Mouse (Mus musculus): ENCODE measurements around the gene Atp6v1g3. TPM values are rescaled to one million over a fixed set of nuclear protein-coding genes. Genes with fewer than 3 reads are reported as not detected.

Atp6v1g3 gene
- polyA plus RNA-seq, 1 experiment from 2014 or later = 0.24 TPM

DNA sequence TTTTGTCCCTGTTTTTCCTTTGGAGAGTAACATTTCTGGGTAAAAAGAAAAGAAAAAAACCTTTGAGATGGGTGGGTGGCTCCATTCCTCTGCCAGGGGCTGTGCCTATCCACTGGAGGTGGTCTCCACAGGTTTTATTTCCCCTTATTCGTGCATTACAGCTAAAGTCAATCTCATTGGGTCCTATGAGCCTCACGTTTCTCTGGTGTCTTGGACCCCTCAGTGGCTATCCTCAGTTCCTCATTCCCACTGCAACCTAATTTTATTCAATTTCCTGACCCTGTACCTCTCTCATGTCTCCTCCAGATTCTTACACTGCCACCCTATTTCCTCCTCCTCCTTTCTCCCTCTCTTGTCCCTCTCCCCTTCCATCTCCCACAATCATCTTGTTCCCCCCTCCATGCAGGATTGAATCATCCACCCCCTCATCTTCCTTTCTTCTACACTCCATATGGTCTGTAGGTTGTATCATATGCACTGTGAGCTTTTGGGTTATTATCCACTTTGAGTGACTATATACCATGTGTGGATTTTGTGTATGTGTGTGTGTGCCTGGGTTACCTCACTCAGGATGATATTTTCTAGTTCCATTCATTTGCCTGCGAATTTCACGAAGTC is 17.3 kb upstream of the Atp6v1g3 start:
- H3K4me2 ChIP-seq (replicated peaks) = no peak overlapping the region
- H3K4me3 ChIP-seq = no peak overlapping the region
- no peaks in the 10 kb centered on the region for H3K36me3 ChIP-seq
- WGBS = 85% methylated on average over 4 of the region's 4 CpGs
- ATAC-seq (ENCODE audit: insufficient number of reproducible peaks, insufficient read depth, low FRiP score, low TSS enrichment) = no peak
- H3K9ac ChIP-seq = no peak overlapping the region
- H3K9me3 ChIP-seq = no peaks in the 10 kb centered on the region
- H3K27ac ChIP-seq = no peak overlapping the region
- no peaks in the 10 kb centered on the region for H3K27me3 ChIP-seq
- no peaks in the 10 kb centered on the region for H3K4me1 ChIP-seq

DNA sequence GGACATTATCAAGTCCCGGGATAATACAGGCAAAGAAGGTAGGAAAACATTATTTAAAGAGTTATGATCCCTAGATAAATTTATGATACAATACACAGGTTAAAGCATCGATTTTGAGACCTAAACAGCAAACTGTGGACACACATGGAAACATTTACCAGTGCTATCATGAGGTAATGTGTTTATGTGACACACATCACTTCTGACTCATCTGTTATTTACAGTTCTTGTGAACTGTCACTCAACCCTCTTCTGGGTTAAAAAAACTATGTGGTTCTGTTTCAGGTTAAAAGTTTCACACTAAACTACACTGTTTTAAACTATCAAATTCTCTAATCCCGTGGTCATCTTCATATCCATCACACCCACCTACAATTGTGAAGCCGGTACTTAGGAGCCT is 14.8 kb upstream of the Atp6v1g3 start:
- Histone ChIP-seq H3K4me3 (no peak overlapping the region), H3K27me3 (no peaks in the 10 kb centered on the region), H3K4me1 (no peaks in the 10 kb centered on the region), H3K9ac (no peak overlapping the region), H3K4me2 (replicated peaks) (no peak overlapping the region), H3K9me3 (no peaks in the 10 kb centered on the region), H3K27ac (no peak overlapping the region), H3K36me3 (no peaks in the 10 kb centered on the region)
- no peak for ATAC-seq (ENCODE audit: insufficient number of reproducible peaks, insufficient read depth, low FRiP score, low TSS enrichment)
- WGBS = 71% methylated on average over 4 of the region's 4 CpGs

DNA sequence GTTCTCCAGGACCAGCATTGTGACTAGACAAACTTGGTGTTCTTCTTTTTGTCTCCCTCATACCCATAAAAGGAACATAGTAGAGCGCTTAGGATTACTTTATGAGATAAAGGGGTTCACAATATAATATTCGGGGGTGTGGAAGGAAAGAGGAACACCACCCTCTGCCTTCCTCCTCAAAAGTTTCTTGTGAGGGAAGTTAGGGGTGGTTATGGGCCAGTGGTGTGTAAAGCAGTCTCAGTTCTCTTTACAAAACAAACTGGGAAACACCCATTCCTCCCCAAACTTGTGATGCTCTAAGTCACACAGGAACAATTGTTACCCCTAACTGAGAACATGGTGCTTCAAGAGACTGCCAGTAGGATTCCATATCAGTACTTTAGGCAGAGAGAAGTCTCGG is 12.0 kb upstream of the Atp6v1g3 start:
- Histone ChIP-seq H3K9me3 (no peaks in the 10 kb centered on the region), H3K4me3 (no peak overlapping the region), H3K27me3 (no peaks in the 10 kb centered on the region), H3K4me1 (no peaks in the 10 kb centered on the region), H3K36me3 (no peaks in the 10 kb centered on the region), H3K9ac (no peak overlapping the region), H3K27ac (no peak overlapping the region), H3K4me2 (replicated peaks) (no peak overlapping the region)
- 78% methylated on average over 3 of the region's 3 CpGs for WGBS
- ATAC-seq (ENCODE audit: insufficient number of reproducible peaks, insufficient read depth, low FRiP score, low TSS enrichment) = no peak

DNA sequence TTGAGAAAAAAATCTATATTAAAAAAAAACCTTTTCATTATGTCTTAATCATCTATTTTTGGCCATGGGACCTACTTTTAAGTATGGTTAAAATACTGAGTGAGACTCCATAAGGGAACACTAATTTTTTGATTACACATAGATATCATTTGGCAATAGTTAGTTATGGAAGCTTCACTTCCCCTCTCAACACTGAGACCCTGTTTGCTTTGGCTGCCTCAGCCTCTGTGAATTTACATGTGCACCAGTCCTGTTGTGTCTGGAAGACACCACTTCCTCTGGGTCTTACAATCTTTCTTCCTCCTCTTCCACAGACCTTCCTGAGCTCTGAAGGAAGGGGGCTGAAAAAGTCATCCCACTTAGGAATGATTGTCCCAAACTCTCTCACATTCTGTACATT is 11.1 kb upstream of the Atp6v1g3 start:
- ATAC-seq (ENCODE audit: insufficient number of reproducible peaks, insufficient read depth, low FRiP score, low TSS enrichment) = no peak
- no peak overlapping the region for H3K4me3 ChIP-seq
- H3K27me3 ChIP-seq = no peaks in the 10 kb centered on the region
- H3K9me3 ChIP-seq = no peaks in the 10 kb centered on the region
- no peak overlapping the region for H3K27ac ChIP-seq
- no peak overlapping the region for H3K4me2 ChIP-seq (replicated peaks)
- no peak overlapping the region for H3K9ac ChIP-seq
- no peaks in the 10 kb centered on the region for H3K4me1 ChIP-seq
- no peaks in the 10 kb centered on the region for H3K36me3 ChIP-seq

GRCm38 (mm10) chr1:138267465-138268055 is 6.0 kb upstream of the Atp6v1g3 start:
- Histone ChIP-seq H3K4me3 (no peak overlapping the region), H3K9me3 (no peaks in the 10 kb centered on the region), H3K27me3 (no peaks in the 10 kb centered on the region), H3K27ac (no peak overlapping the region), H3K36me3 (no peaks in the 10 kb centered on the region), H3K4me1 (no peaks in the 10 kb centered on the region), H3K4me2 (replicated peaks) (no peak overlapping the region), H3K9ac (no peak overlapping the region)
- 78% methylated on average over 5 of the region's 5 CpGs for WGBS
- no peak for ATAC-seq (ENCODE audit: insufficient number of reproducible peaks, insufficient read depth, low FRiP score, low TSS enrichment)

DNA sequence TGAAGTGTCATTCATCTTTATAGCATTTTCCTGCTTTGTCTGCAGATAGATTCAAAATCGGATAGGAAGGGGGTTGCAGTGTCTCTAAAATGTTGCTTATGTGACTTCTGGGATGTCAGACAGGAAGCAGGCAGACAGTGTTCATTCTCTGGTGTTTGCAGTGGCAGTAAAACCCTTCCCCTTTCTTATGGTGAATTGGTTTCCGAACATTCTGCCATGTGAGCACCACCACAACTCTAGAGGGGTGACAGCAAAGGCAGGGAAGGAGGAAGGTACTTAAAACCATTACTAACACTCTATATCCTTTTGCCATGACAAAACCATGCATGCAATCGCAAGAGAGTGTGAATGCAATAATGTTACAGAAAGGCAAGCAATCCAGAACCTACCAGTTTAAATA is 1.4 kb downstream of the Atp6v1g3 start:
- Histone ChIP-seq H3K27ac (no peak overlapping the region), H3K4me2 (replicated peaks) (no peak overlapping the region), H3K9ac (no peak overlapping the region), H3K4me3 (no peak overlapping the region), H3K27me3 (no peaks in the 10 kb centered on the region), H3K4me1 (peaks cover 3% of the 10 kb centered on the region; the same call in 1 of the 2 replicates), H3K9me3 (no peaks in the 10 kb centered on the region), H3K36me3 (no peaks in the 10 kb centered on the region)
- no peak for ATAC-seq (ENCODE audit: insufficient number of reproducible peaks, insufficient read depth, low FRiP score, low TSS enrichment)
- WGBS = 78% methylated on average over 3 of the region's 3 CpGs

DNA sequence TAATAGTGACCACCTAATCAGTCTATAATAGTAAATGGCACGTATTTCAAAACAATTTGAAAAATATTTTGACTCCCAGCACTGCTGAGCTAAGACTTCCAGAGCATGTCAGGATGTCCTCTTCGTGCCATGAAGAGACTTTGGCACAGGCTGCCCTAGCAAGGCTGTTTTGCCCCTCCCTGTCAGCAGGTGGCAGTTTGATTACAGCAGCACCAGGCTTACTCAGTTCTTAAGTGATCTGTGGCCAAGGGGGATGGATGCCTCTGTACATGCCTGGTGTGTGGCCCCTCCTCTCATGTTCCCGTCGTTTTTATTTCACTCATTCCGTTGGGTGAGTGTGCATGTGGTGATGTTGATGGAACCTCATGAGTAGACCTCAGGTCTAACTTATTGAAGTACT is 2.3 kb downstream of the Atp6v1g3 start:
- Histone ChIP-seq H3K27ac (no peak overlapping the region), H3K4me1 (peaks cover 3% of the 10 kb centered on the region; the same call in 1 of the 2 replicates), H3K36me3 (no peaks in the 10 kb centered on the region), H3K4me3 (no peak overlapping the region), H3K4me2 (replicated peaks) (no peak overlapping the region), H3K9ac (no peak overlapping the region), H3K9me3 (no peaks in the 10 kb centered on the region), H3K27me3 (no peaks in the 10 kb centered on the region)
- ATAC-seq (ENCODE audit: insufficient number of reproducible peaks, insufficient read depth, low FRiP score, low TSS enrichment) = no peak
- WGBS = 64% methylated on average over 5 of the region's 5 CpGs

DNA sequence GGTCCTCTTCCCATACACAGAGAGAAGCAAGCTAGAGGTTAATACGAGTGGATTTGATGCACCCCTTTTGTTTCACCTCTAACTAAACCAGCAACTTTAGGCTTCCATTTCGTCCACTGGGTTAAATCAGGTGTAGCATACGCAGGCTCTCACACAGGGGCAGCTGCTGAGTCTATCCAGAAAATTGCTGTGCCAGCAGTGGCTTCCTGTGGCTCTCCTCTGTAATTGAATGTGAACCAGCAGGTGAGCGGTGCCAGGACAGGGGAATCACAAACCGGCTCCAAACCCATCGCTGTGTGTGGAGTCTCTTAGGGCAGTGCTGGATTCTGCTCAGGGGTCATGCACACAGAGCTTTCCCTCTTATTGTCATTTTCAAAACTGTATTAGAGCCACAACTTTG is 7.6 kb downstream of the Atp6v1g3 start:
- Histone ChIP-seq H3K27ac (no peak overlapping the region), H3K4me2 (replicated peaks) (no peak overlapping the region), H3K9me3 (no peaks in the 10 kb centered on the region), H3K4me3 (no peak overlapping the region), H3K4me1 (peaks cover 10% of the 10 kb centered on the region; the same call in 1 of the 2 replicates), H3K9ac (no peak overlapping the region), H3K36me3 (no peaks in the 10 kb centered on the region), H3K27me3 (no peaks in the 10 kb centered on the region)
- ATAC-seq (ENCODE audit: insufficient number of reproducible peaks, insufficient read depth, low FRiP score, low TSS enrichment) = no peak
- WGBS = 55% methylated on average over 6 of the region's 6 CpGs

- Histone ChIP-seq H3K4me2 (replicated peaks) (no peak overlapping the region), H3K9me3 (no peaks in the 10 kb centered on the region), H3K4me3 (no peak overlapping the region), H3K36me3 (no peaks in the 10 kb centered on the region), H3K9ac (no peak overlapping the region), H3K27ac (no peak overlapping the region), H3K27me3 (no peaks in the 10 kb centered on the region), H3K4me1 (peaks cover 10% of the 10 kb centered on the region; the same call in 1 of the 2 replicates)
- 78% methylated on average over 3 of the region's 3 CpGs for WGBS
- ATAC-seq (ENCODE audit: insufficient number of reproducible peaks, insufficient read depth, low FRiP score, low TSS enrichment) = no peak
Observed at GRCm38 (mm10) chr1:138282413-138283141, 9.0 kb downstream of the Atp6v1g3 start.

GRCm38 (mm10) chr1:138287665-138288064 is 14.1 kb downstream of the Atp6v1g3 start:
- WGBS = 82% methylated on average over 4 of the region's 4 CpGs
- Histone ChIP-seq H3K4me1 (peaks cover 4% of the 10 kb centered on the region; the same call in 1 of the 2 replicates), H3K4me3 (no peak overlapping the region), H3K9ac (no peak overlapping the region), H3K9me3 (no peaks in the 10 kb centered on the region), H3K36me3 (no peaks in the 10 kb centered on the region), H3K27me3 (no peaks in the 10 kb centered on the region), H3K27ac (no peak overlapping the region), H3K4me2 (replicated peaks) (no peak overlapping the region)
- no peak for ATAC-seq (ENCODE audit: insufficient number of reproducible peaks, insufficient read depth, low FRiP score, low TSS enrichment)

GRCm38 (mm10) chr1:138288721-138289120 is 15.2 kb downstream of the Atp6v1g3 start:
- H3K9ac ChIP-seq = no peak overlapping the region
- no peak overlapping the region for H3K4me3 ChIP-seq
- H3K27ac ChIP-seq = no peak overlapping the region
- no peaks in the 10 kb centered on the region for H3K27me3 ChIP-seq
- H3K4me2 ChIP-seq (replicated peaks) = no peak overlapping the region
- 78% methylated on average over 1 of the region's 1 CpGs for WGBS
- H3K36me3 ChIP-seq = no peaks in the 10 kb centered on the region
- no peak for ATAC-seq (ENCODE audit: insufficient number of reproducible peaks, insufficient read depth, low FRiP score, low TSS enrichment)
- no peaks in the 10 kb centered on the region for H3K4me1 ChIP-seq
- H3K9me3 ChIP-seq = no peaks in the 10 kb centered on the region
